Mouse (Mus musculus) bone marrow macrophage, adult 2 months (primary cell): ENCODE results near the gene Psmd7. TPM values are rescaled to one million over a fixed set of nuclear protein-coding genes. Genes with fewer than 3 reads are reported as not detected.

Source experiments
- H3K27ac ChIP-seq: 2 replicates; pipeline ENCODE4 v1.5.1; 2012; ENCODE audit warnings: low read depth, low read length; ENCODE audit not compliant: insufficient read depth
- H3K4me1 ChIP-seq: 2 replicates; pipeline ENCODE4 v1.6.1; 2012; ENCODE audit warnings: low read length; ENCODE audit not compliant: control insufficient read depth, insufficient read depth
- H3K4me3 ChIP-seq: 2 replicates; pipeline ENCODE4 v1.5.1; 2012; ENCODE audit warnings: mild to moderate bottlenecking, low read length, moderate library complexity; ENCODE audit not compliant: insufficient read depth
- CTCF ChIP-seq: IDR thresholded peaks from 2 replicates; pipeline ENCODE4 v1.5.1; 2012; ENCODE audit warnings: low read depth, mild to moderate bottlenecking, low read length, moderate library complexity
- POLR2A ChIP-seq: IDR thresholded peaks from 2 replicates; pipeline ENCODE4 v1.6.1; 2012; ENCODE audit warnings: mild to moderate bottlenecking, low read depth, low read length, borderline replicate concordance
- polyA plus RNA-seq: library from polyadenylated mRNA; stranded (reverse); fragments of >200 nt; gene quantifications from 2 replicates; pipeline ENCODE4 v1.2.4, GENCODE M21; 2012; ENCODE audit not compliant: missing spikeins, insufficient read depth, insufficient read length

Psmd7 gene
- polyA plus RNA-seq, 1 experiment, result 74.3 TPM

- H3K27ac ChIP-seq, result peak overlapping the region; percentile 92
- no peak for TF ChIP-seq POLR2A
- no peak for TF ChIP-seq CTCF
- H3K4me1 ChIP-seq, result peaks cover 16% of the 10 kb centered on the region
- peak overlapping the region; percentile 19 for H3K4me3 ChIP-seq
Observed at GRCm38 (mm10) chr8:107560820-107561536, 27.3 kb downstream of the Psmd7 start.

- no peak for TF ChIP-seq POLR2A
- no peak for TF ChIP-seq CTCF
- Histone ChIP-seq H3K4me3 (no peak overlapping the region), H3K4me1 (peaks cover 17% of the 10 kb centered on the region), H3K27ac (no peak overlapping the region)
Observed at GRCm38 (mm10) chr8:107556511-107556936, 31.7 kb downstream of the Psmd7 start.

- no peak overlapping the region for H3K4me3 ChIP-seq
- H3K4me1 ChIP-seq, result peaks cover 9% of the 10 kb centered on the region
- no peak for TF ChIP-seq POLR2A
- no peak overlapping the region for H3K27ac ChIP-seq
Observed at GRCm38 (mm10) chr8:107555231-107555630, 33.0 kb downstream of the Psmd7 start.

GRCm38 (mm10) chr8:107552234-107552633 lies 36.0 kb downstream of the Psmd7 start:
- Histone ChIP-seq H3K4me3 (no peak overlapping the region), H3K4me1 (peaks cover 8% of the 10 kb centered on the region), H3K27ac (no peak overlapping the region)
- TF ChIP-seq POLR2A, result no peak
- no peak for TF ChIP-seq CTCF

- no peak overlapping the region for H3K4me3 ChIP-seq
- no peak for TF ChIP-seq CTCF
- no peak for TF ChIP-seq POLR2A
- no peaks in the 10 kb centered on the region; the same call in 1 of the 2 replicates for H3K4me1 ChIP-seq
- no peak overlapping the region for H3K27ac ChIP-seq
Observed at GRCm38 (mm10) chr8:107546817-107547216, 41.4 kb downstream of the Psmd7 start.

- Histone ChIP-seq H3K4me3 (no peak overlapping the region), H3K27ac (no peak overlapping the region)
- TF ChIP-seq CTCF (no peak), POLR2A (no peak)
Observed at GRCm38 (mm10) chr8:107546154-107546553, 42.1 kb downstream of the Psmd7 start.

GRCm38 (mm10) chr8:107545621-107546152 lies 42.6 kb downstream of the Psmd7 start:
- H3K4me1 ChIP-seq, result no peaks in the 10 kb centered on the region

More at GRCm38 (mm10) chr8:107546154-107546553, 42.1 kb downstream of the Psmd7 start:
- no peaks in the 10 kb centered on the region for H3K4me1 ChIP-seq

GRCm38 (mm10) chr8:107544651-107545174 lies 43.6 kb downstream of the Psmd7 start:
- Histone ChIP-seq H3K4me3 (no peak overlapping the region), H3K4me1 (no peaks in the 10 kb centered on the region), H3K27ac (no peak overlapping the region)
- TF ChIP-seq POLR2A, result no peak
- TF ChIP-seq CTCF, result no peak

More at GRCm38 (mm10) chr8:107545621-107546152, 42.6 kb downstream of the Psmd7 start:
- no peak for TF ChIP-seq CTCF
- TF ChIP-seq POLR2A, result no peak
- H3K27ac ChIP-seq, result no peak overlapping the region
- no peak overlapping the region for H3K4me3 ChIP-seq

- Histone ChIP-seq H3K4me3 (no peak overlapping the region), H3K4me1 (no peaks in the 10 kb centered on the region), H3K27ac (no peak overlapping the region)
- no peak for TF ChIP-seq POLR2A
- no peak for TF ChIP-seq CTCF
Observed at GRCm38 (mm10) chr8:107544211-107544610, 44.1 kb downstream of the Psmd7 start.

- Histone ChIP-seq H3K27ac (no peak overlapping the region), H3K4me3 (no peak overlapping the region)
Observed at GRCm38 (mm10) chr8:107543714-107544113, 44.5 kb downstream of the Psmd7 start.

GRCm38 (mm10) chr8:107542151-107542550 lies 46.1 kb downstream of the Psmd7 start:
- Histone ChIP-seq H3K4me3 (no peak overlapping the region), H3K27ac (no peak overlapping the region), H3K4me1 (peaks cover 4% of the 10 kb centered on the region; the same call in 1 of the 2 replicates)
- TF ChIP-seq POLR2A (no peak), CTCF (no peak)

More at GRCm38 (mm10) chr8:107543714-107544113, 44.5 kb downstream of the Psmd7 start:
- TF ChIP-seq POLR2A, result no peak
- TF ChIP-seq CTCF, result no peak
- no peaks in the 10 kb centered on the region for H3K4me1 ChIP-seq
